Mouse (Mus musculus) T-helper 2 cell (primary cell): Measurements from ENCODE around the gene Atpaf2.
"Not testable (repeated sequence)": the region's sequence is repeated elsewhere in the genome, so short reads cannot be mapped to it uniquely, and the experiment has no call there.

Source experiments
- in situ Hi-C: fragments of 300-600 bp; cut with MboI, MseI; formaldehyde crosslinking; loops from one replicate; pipeline ENCODE4 v1.15.1; 2025; ENCODE audit warnings: high pct_unique_total_duplicates

Gene Atpaf2

DNA sequence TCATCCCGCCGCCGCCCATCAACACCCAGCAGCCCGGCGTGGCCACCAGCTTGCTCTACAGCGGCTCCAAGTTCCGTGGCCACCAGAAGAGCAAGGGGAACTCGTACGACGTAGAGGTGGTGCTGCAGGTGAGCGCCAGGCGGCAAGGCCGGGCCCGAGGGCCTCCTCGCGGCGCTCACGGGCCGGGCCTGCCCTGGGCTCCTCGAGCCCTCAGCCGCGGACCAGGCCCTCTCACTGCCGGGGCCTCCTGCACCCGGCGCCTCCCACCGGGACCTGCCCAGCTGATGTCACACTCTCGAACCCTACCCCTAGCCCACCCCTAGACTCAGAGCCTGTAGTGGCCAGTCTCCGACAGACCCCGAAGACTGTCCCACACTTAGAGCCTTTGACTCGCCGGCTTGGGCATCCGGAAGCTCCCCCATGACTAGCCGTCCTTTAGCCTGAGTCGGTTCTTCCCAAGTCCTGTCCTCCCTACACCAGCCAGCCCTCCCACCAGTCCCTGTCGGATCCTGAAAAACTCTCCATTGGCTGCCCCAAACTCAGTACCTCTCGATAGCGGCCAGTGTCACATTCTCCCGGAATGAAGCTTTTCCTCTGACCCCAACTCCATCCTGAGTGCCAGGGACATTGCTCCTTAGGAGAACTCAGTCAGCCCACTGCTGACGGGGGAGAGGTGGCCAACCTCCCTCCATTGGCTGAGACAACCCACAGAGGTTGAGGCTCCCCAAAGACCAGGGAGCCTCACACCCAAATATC lies at the start of gene Atpaf2:
Gene Atpaf2, minus strand, starts transcription at position 741 of the 756 bp plus-strand sequence.
- in situ Hi-C loops: loop anchor here (10.0 kb wide), 2 partner anchors 63 to 313 kb away; partner anchors contain the start of genes Drc3, Rai1 and Tom1l2

DNA sequence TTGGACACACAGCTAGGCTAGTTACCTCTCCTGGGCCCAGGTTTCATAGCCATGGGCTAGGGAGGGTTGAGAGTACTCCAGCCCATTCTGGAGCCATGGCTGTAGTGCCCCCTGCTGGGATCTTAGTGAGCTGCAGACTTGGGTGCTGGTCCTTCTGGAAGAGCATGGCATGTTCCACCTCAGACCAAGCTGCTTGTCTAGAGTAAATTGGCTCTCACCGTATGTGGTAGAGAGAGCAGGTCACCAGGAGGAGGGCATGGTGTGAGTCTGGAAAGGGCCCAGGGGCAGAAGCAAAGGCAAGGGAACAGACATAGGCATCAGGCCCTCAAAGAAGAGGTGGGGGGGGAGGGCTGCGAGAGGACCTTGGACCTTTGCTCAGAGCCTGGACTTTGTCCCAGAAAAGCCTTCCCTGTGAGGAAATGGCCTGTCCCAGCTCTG lies 47.7 kb upstream of the Atpaf2 start:
- in situ Hi-C loops: no loop called here

DNA sequence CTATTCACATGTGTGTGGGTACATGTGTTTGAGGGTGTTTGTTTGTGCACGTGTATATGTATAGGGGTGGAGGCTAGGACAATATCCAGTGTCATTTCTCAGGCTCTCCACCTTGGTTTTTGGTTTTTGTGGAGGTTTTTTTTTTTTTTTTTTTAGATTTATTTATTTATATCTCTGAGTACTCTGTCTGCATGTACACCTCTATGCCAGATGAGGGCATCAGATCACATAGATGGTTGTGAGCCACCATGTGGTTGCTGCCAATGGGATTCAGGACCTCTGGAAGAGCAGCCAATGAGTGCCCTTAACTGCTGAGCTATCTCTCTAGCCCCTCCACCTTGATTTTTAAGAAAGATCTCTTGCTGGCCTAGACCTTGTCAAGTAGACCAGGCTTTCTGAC lies 39.7 kb upstream of the Atpaf2 start:
- in situ Hi-C loops: no loop called here

- in situ Hi-C loops: no loop called here
Measured at GRCm38 (mm10) chr11:60454745-60455087, 36.5 kb upstream of the Atpaf2 start.

DNA sequence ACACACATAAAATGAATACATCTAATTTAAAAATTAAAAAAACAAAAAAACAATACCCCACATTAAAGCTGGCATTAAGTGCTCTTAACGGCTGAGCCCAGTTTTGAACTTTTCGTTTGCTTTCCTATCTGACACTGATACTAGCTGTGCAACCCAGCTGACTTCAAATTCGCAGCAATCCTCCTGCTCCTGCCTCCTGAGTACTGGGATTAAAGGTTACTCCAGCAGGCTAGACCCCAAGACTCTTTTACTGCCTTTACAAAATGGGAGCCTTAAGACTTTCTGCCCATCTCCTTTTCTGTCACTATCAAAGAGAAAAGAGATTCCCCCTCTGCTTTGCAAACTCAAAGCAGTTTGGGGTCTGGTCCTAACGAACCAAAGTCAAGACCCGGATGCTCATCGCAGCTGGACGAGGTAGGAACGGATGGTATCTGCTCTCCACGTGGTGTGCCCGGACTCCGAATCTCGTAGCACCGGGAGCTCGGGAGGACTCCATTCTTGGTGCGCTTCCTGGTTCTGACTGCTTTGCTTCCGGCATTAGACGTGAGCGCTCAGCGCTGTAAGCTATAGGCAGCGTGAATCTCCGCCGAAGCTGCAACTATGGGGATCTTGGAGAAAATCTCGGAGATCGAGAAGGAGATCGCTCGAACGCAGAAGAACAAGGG lies 36.0 kb upstream of the Atpaf2 start, which contains the start of gene Drg2:
Gene Drg2, plus strand, starts transcription at position 512 of the 665 bp plus-strand sequence.
- in situ Hi-C loops: no loop called here

GRCm38 (mm10) chr11:60444007-60444406 lies 25.8 kb upstream of the Atpaf2 start:
- in situ Hi-C loops: no loop called here

GRCm38 (mm10) chr11:60442896-60443295 lies 24.6 kb upstream of the Atpaf2 start:
- in situ Hi-C loops: no loop called here

- in situ Hi-C loops: no loop called here
Measured at GRCm38 (mm10) chr11:60440176-60440575, 21.9 kb upstream of the Atpaf2 start.

- in situ Hi-C loops: not testable (repeated sequence)
Measured at GRCm38 (mm10) chr11:60439621-60440020, 21.4 kb upstream of the Atpaf2 start.

DNA sequence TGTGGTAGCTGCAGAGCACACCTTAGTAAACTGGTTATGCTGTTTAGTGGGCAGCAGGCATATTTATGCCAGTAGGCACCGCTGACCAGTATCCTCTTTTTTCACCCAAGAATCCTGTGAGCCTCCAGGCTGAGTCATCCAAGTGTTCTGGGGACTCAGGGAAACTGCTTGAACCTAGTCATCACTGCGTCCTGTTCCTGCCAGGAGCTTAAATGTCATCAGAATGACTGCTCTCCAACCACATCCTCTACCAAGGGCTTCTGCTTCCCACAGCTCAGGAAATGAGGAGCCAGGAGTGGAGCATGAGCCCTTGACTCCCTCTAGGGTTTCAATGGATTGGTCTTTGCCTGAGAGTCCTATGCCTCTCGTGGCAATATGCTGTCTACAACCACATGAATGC lies 18.4 kb upstream of the Atpaf2 start:
- in situ Hi-C loops: no loop called here

GRCm38 (mm10) chr11:60435133-60435532 lies 16.9 kb upstream of the Atpaf2 start:
- in situ Hi-C loops: no loop called here

DNA sequence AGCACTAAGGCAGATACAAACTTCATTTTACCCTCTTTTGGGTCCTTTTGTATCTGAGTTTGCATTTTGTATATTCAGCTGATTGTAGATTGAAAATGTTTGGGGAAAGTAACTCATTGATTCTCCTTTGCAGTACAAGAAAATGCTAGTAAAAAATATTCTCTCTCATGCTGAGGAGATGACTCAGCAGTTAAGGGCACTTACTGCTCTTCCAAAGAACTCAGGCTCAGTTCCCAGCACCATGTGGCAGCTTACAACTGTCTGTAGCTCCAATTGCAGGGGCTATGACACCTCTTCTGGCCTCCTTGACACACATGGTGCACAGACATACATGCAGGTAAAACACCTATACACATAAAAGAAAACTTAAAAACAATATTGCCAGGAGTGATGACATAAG lies 15.2 kb upstream of the Atpaf2 start:
- in situ Hi-C loops: no loop called here

DNA sequence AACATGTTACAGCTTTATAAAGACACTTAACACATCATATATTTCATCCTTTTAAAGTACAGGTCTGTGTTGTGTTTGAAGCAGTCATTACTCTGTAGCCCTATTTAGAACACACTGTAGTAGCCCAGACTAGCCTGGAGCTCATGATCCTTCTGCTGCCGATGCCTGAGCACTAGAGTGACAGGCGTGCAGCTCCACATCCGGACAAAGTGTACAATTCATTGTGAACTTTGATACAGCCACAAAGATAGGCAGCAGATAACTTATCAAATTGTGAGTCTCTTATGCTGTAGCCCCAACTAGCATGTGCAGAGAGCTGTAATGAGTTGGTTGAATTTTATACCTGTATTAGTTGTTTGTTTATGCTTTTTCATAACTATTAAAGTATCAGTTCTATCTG lies 9.4 kb upstream of the Atpaf2 start:
- in situ Hi-C loops: no loop called here

DNA sequence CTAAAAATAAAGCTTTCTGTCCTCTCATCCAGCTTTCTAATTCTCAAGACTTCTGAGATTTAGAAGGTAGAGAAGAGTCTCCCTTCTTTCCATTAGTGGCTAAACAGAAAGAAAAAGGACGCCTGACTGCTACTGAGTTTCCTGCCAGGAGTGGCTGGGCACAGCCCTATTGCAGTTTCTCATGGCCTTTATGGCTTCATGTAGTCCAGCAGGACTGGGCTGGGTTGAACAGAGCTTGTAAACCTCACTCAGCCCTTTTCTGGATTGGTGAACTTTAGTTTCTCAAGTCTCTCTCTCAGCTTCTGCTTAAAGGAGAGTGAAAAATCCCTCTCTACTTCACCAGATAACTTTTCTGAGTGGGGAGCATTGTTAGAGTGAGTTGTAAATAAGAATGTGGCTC lies 8.2 kb upstream of the Atpaf2 start:
- in situ Hi-C loops: no loop called here

- in situ Hi-C loops: no loop called here
Measured at GRCm38 (mm10) chr11:60423006-60423405, 4.7 kb upstream of the Atpaf2 start.

- in situ Hi-C loops: no loop called here
Measured at GRCm38 (mm10) chr11:60422046-60422668, 3.9 kb upstream of the Atpaf2 start.

DNA sequence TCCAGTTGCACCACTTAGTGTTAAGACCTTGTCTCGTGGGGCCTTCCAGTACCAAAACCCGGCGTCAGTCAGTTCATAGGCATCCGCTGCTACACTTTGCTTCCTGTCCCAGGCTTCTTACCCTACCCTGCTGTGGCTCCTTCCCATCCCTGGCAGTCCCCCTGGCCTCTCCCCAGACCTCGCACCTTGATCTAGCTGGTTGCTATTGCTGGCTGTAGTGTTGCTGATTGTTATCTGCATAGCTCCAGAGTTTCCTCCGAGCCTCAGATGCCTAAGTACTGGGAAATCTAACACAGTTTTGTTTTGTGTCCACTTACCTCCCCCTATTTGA lies 181 bp upstream of the Atpaf2 start:
- in situ Hi-C loops: loop anchor here (10.0 kb wide), 2 partner anchors 64 to 314 kb away; partner anchors contain the start of genes Drc3, Rai1 and Tom1l2

GRCm38 (mm10) chr11:60416963-60417716 lies 1.1 kb downstream of the Atpaf2 start, which contains the start of gene Gid4:
TSS of gene Gid4 (plus strand) at chr11:60417145.
- in situ Hi-C loops: loop anchor here (10.0 kb wide), 2 partner anchors 62 to 312 kb away; partner anchors contain the start of genes Drc3, Rai1 and Tom1l2

DNA sequence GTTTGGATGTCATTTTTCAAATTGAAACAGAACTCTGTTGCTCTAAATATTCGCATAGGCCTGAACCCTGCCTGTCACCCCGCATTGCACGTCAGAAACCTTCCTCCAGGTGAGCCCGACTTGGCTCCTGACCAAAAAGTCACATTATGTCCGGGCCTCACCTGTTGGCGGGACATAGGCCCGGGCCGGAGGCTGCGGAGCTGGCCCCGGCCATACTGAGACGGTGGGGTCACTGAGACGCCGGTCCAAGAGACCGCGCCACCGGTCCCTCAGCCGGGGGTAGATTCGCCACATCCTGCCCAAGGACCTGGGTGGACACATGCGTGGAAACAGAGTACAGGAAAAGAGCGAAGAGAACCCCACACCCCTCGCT lies 1.7 kb downstream of the Atpaf2 start:
- in situ Hi-C loops: loop anchor here (10.0 kb wide), 2 partner anchors 62 to 312 kb away; partner anchors contain the start of genes Drc3, Rai1 and Tom1l2

GRCm38 (mm10) chr11:60412921-60413320 lies 5.3 kb downstream of the Atpaf2 start:
- in situ Hi-C loops: loop anchor here (10.0 kb wide), 2 partner anchors 58 to 308 kb away; partner anchors contain the start of genes Drc3, Rai1 and Tom1l2

DNA sequence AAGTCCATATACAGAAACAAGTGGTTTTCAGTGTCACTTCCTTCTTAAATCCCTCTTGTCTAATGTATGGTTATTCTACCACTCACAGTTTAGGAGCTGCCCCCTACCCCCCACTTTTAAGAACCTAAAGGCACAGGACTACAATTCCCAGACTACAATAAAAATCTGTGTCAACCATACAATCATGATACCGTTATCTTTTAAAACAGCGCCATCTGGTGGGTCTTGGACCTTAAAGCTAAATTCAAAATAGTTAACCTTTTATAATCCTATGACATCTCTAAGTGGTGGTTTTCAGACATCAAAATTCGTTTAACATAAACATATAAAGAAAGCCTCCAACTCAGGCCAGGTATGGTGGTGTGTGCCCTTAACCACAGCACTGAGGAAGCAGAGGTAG lies 6.1 kb downstream of the Atpaf2 start:
- in situ Hi-C loops: loop anchor here (10.0 kb wide), 2 partner anchors 57 to 307 kb away; partner anchors contain the start of genes Drc3, Rai1 and Tom1l2
